Mouse (Mus musculus) urinary bladder, adult 18-20 months (tissue): Measurements from ENCODE around the gene Rpl41.
"Not testable (repeated sequence)": the region's sequence is repeated elsewhere in the genome, so short reads cannot be mapped to it uniquely, and the experiment has no call there.

ENCODE experiments used
- DNase-seq, 2 experiments: peaks; one replicate each; pipeline ENCODE4 v3.0.0; 2022; ENCODE audit warnings: low spot score in 2 of 2, mixed read lengths in 2 of 2

Gene Rpl41

DNA sequence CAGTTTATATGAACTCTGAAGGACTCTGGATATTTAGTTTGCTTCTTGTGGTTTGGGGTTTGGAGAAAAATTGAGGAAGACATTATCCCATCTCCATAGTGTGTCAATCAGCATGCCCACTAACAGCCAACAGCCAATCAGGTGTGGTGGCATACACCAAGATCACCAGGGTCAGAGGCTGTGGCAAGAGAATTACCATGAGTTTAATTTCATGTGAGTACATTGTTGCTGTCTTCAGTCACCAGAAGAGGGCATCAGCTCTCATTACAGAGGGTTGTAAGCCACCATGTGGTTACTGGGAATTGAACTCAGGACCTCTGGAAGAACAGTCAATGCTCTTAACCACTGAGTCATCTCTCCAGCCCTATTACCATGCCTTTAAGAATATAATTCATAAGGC, 7.2 kb upstream of the Rpl41 start:
- DNase-seq = no peak

DNA sequence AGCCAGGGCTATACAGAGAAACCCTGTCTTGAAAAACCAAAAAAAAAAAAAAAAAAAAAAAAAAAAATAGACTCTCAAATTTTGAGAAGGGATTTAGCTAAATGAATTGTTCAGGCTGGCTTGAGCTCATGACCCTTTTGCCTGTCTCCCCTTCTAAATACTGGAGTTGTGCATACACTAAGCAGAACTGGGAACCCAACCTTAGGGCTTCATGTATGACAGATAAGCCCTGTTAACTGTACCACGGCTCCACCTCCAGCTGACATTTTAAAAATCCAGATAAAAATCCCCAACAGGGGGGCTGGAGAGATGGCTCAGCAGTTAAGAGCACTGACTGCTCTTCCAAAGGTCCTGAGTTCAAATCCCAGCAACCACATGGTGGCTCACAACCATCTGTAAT, 6.5 kb upstream of the Rpl41 start:
- not testable (repeated sequence) for DNase-seq

GRCm38 (mm10) chr10:128550144-128550823, 1.2 kb upstream of the Rpl41 start:
- not testable (repeated sequence) for DNase-seq

- peak in 1 of 2 experiments; percentile 9 for DNase-seq
These were observed 565 bp upstream of the Rpl41 start for GRCm38 (mm10) chr10:128549682-128550057.

- peak in 1 of 2 experiments; percentile 34 for DNase-seq
These were observed 884 bp downstream of the Rpl41 start for GRCm38 (mm10) chr10:128548051-128548791.

DNA sequence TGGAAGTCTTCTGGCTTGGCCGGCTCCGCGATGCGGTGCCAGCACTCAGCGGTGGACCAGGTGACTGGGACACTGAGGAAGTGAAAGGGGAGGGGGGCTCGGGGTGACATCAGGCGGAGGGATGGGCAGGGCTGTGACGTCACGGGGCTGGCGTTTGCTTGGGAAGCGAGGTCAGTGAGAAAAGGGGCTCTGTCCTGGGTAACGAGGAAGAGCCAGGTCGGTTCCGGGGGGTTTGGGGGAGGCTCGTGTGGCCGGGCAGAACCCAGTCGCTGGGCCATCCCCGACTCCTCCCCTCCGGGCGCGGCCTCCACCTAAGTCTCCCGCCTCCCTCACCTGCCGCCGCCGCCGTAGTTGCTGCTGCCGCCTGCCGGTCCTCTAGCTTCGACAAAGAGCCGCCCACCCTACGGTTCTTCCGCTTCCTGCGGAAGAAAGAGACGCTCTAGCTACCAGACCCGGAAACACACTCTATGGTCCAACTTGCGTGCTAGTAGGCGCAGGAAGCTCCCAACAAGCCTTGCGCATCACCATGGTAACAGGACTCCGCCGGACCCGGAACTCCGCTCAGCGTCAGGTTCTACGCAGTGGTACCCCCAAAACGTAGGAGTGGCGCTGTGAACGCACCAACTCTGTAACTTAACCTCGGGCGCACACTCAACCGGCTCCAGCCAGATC, 1.6 kb downstream of the Rpl41 start, which contains the start of gene Zc3h10:
TSS of gene Zc3h10 (minus strand) at position 414 of the 672 bp plus-strand sequence.
- peak; percentile 77 to 91 for DNase-seq

DNA sequence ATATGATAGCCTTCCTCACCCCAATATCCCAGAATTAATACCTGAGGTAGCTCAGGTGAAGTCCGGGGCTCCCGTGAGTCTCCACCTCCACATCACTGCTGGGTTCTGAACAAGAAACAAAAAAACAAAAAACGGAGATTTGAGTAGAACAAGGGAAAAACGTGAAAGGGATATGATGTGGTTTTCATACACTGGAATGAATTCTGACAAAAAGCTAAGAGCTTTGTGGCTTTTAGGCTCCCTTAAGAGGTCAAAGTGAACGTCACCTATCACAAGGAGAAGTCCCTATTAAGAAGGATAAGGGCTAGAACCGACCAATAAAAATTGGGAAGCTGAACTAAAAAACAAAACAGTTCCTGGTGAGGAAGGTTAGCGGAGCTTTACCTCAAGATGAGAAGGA, 2.3 kb downstream of the Rpl41 start:
- DNase-seq = no peak

DNA sequence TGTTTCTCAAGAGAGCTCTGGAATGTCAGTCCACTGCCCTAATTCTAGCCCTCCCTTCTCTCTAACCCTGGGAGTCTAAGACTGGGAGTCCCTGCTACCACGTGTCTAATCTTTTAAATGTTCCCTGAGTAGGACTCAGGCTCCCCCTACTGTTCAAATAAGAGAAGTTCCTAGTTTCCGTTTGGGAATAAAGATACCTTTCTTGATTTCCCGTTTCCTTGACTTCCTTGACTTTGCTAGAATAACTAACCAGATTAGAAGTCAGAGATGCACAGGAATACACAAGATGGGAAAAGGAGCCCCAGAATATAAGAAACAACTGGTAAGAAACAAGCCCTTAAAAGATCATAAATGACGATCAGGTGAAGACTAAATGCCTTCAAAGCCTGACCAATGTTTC, 2.7 kb downstream of the Rpl41 start:
- no peak for DNase-seq

GRCm38 (mm10) chr10:128545570-128545898, 3.6 kb downstream of the Rpl41 start:
- DNase-seq = no peak

GRCm38 (mm10) chr10:128544674-128545569, 4.2 kb downstream of the Rpl41 start:
- no peak for DNase-seq

GRCm38 (mm10) chr10:128544151-128544657, 4.9 kb downstream of the Rpl41 start:
- DNase-seq = no peak

- no peak for DNase-seq
These were observed 6.0 kb downstream of the Rpl41 start for GRCm38 (mm10) chr10:128543100-128543499.

DNA sequence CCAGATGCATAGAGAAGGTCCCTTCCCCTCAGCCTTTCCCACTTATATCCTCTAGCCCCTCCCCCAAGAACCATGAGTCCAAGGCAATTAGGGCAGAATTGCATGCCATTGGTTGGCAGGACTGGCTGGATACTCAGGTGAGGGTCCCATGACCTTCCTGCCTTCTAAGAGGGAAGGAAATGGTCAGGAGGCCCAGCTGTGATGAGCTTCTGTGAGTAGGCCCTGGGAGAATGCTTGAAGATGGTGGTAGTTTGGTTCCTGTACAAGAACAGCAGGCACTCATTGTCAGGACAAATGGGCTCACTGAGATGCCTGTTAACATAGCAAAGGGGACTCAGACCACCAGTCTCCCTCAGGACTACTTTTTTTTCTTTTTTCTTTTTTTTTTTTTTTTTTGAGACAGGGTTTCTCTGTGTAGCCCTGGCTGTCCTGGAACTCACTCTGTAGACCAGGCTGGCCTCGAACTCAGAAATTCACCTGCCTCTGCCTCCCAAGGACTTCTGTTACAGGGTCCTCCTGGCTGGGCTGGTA, 10.7 kb downstream of the Rpl41 start:
- no peak for DNase-seq

GRCm38 (mm10) chr10:128536266-128536940, 12.7 kb downstream of the Rpl41 start:
- DNase-seq = peak; percentile 74 to 86

GRCm38 (mm10) chr10:128535624-128536265, 13.4 kb downstream of the Rpl41 start:
- DNase-seq = no peak

DNA sequence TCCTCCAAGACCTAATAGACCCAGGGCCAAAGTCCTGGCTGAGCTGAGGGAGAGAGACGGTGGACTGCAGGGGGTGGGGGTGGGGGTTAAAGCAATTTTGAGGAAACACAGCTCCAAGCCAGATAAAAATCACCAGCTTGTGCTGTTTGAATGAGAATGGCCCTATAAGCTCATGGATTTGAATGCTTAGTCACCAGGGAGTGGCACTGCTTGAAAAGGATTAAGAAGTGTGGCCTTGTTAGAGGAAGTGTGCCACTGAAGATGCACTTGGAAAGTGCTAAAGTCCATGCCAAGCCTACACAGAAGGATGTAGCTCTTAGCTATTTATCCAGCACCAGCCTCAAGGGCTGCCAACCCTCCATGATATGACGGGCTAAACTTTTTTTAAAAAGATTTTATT, 13.9 kb downstream of the Rpl41 start:
- DNase-seq = no peak

- DNase-seq = no peak
These were observed 22.4 kb downstream of the Rpl41 start for GRCm38 (mm10) chr10:128526366-128527356.

- peak; percentile 84 to 95 for DNase-seq
These were observed 23.3 kb downstream of the Rpl41 start, which contains the start of gene Esyt1 for GRCm38 (mm10) chr10:128525671-128526308. Gene Esyt1, minus strand, starts transcription at chr10:128525871.
